Mouse (Mus musculus): ENCODE measurements at regions not wholly inside any gene's neighbourhood (a gene's known extent, or its start where the extent isn't known, plus 50 kb on each side); places are given as distances from the start of the nearest gene placed in this dataset.
"Not testable (repeated sequence)": the region's sequence is repeated elsewhere in the genome, so short reads cannot be mapped to it uniquely, and the experiment has no call there.

- DNase-seq, result no peak
- intact Hi-C loops (cut with DNase I), result loop anchor here (5.0 kb wide), 1 partner anchor 42 kb away; no protein-coding TSS in a partner anchor
These were observed 184.2 kb downstream of the Csl start for GRCm38 (mm10) chr10:99575294-99575693.

GRCm38 (mm10) chr10:99576301-99576700, 183.2 kb downstream of the Csl start:
- no peak for DNase-seq
- intact Hi-C loops (cut with DNase I), result loop anchor here (2.0 to 5.0 kb wide), 2 partner anchors 41 to 414 kb away; no protein-coding TSS in a partner anchor

- intact Hi-C loops (cut with DNase I), result loop anchor here (2.0 to 5.0 kb wide), 2 partner anchors 40 to 414 kb away; no protein-coding TSS in a partner anchor
- DNase-seq, result no peak
These were observed 182.3 kb downstream of the Csl start for GRCm38 (mm10) chr10:99577041-99577681.

- intact Hi-C loops (cut with DNase I), result loop anchor here (5.0 kb wide), 1 partner anchor 39 kb away; no protein-coding TSS in a partner anchor
These were observed 181.1 kb downstream of the Csl start for GRCm38 (mm10) chr10:99578366-99578765.

GRCm38 (mm10) chr10:99580191-99580590, 179.3 kb downstream of the Csl start:
- intact Hi-C loops (cut with DNase I), result no loop called here

More at GRCm38 (mm10) chr10:99578366-99578765, 181.1 kb downstream of the Csl start:
- no peak for DNase-seq

GRCm38 (mm10) chr10:99581074-99581473, 178.4 kb downstream of the Csl start:
- no peak for DNase-seq
- intact Hi-C loops (cut with DNase I), result no loop called here

More at GRCm38 (mm10) chr10:99580191-99580590, 179.3 kb downstream of the Csl start:
- no peak for DNase-seq

- intact Hi-C loops (cut with DNase I), result no loop called here
These were observed 174.6 kb downstream of the Csl start for GRCm38 (mm10) chr10:99584855-99585254.

GRCm38 (mm10) chr10:99592220-99592619, 167.2 kb downstream of the Csl start:
- intact Hi-C loops (cut with DNase I), result no loop called here
- DNase-seq, result no peak

More at GRCm38 (mm10) chr10:99584855-99585254, 174.6 kb downstream of the Csl start:
- no peak for DNase-seq

GRCm38 (mm10) chr10:99595659-99596058, 163.8 kb downstream of the Csl start:
- intact Hi-C loops (cut with DNase I), result no loop called here
- DNase-seq, result no peak

- DNase-seq; intact Hi-C loops (cut with DNase I): not testable (repeated sequence)
These were observed 160.0 kb downstream of the Csl start for GRCm38 (mm10) chr10:99599142-99600120.

GRCm38 (mm10) chr10:99602331-99602730, 157.1 kb downstream of the Csl start:
- no peak for DNase-seq
- intact Hi-C loops (cut with DNase I), result no loop called here

GRCm38 (mm10) chr10:99604172-99604571, 155.3 kb downstream of the Csl start:
- no peak for DNase-seq
- intact Hi-C loops (cut with DNase I), result no loop called here

- intact Hi-C loops (cut with DNase I), result no loop called here
- no peak for DNase-seq
These were observed 151.0 kb downstream of the Csl start for GRCm38 (mm10) chr10:99608477-99608876.

GRCm38 (mm10) chr10:99609420-99609819, 150.0 kb downstream of the Csl start:
- intact Hi-C loops (cut with DNase I), result no loop called here
- DNase-seq, result no peak

GRCm38 (mm10) chr10:99610890-99611289, 148.6 kb downstream of the Csl start:
- intact Hi-C loops (cut with DNase I), result no loop called here
- DNase-seq, result no peak

GRCm38 (mm10) chr10:99614392-99615249, 144.8 kb downstream of the Csl start:
- DNase-seq, result no peak

GRCm38 (mm10) chr10:99615371-99615770, 144.1 kb downstream of the Csl start:
- no peak for DNase-seq
- intact Hi-C loops (cut with DNase I), result loop anchor here (5.0 kb wide), 1 partner anchor 38 kb away; no protein-coding TSS in a partner anchor

More at GRCm38 (mm10) chr10:99614392-99615249, 144.8 kb downstream of the Csl start:
- intact Hi-C loops (cut with DNase I), result loop anchor here (5.0 kb wide), 1 partner anchor 37 kb away; no protein-coding TSS in a partner anchor

- peak; percentile 55 to 79 for DNase-seq
- intact Hi-C loops (cut with DNase I), result loop anchor here (5.0 kb wide), 1 partner anchor 38 kb away; no protein-coding TSS in a partner anchor
These were observed 143.7 kb downstream of the Csl start for GRCm38 (mm10) chr10:99615779-99616178.

GRCm38 (mm10) chr10:99617623-99618022, 141.8 kb downstream of the Csl start:
- intact Hi-C loops (cut with DNase I), result loop anchor here (5.0 kb wide), 1 partner anchor 40 kb away; no protein-coding TSS in a partner anchor
- no peak for DNase-seq

All from gastrocnemius, postnatal 36 days (tissue).